Mouse (Mus musculus): ENCODE measurements around the gene Arsg.
"Not testable (repeated sequence)": the region's sequence is repeated elsewhere in the genome, so short reads cannot be mapped to it uniquely, and the experiment has no call there.

Arsg gene

DNA sequence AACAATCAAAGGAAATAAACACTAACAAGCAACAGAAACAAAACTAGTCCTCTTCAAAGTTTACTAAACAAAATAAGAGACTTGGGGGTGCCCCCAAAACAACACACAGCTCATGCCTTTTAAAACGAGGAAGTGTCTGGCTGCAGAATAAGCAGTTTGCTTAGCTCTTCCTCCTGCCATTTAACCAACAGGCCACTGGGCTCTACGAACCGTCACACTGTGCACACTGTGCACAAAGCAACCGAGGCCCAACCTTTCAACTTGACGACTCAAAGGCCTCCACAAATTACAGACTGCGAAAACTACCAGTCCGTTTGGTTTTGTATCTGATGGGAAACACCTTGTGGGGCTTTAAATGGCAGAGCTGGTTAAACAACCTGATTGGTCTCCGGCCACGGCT, 3.0 kb upstream of the Arsg start:
- DNase-seq = no peak

DNA sequence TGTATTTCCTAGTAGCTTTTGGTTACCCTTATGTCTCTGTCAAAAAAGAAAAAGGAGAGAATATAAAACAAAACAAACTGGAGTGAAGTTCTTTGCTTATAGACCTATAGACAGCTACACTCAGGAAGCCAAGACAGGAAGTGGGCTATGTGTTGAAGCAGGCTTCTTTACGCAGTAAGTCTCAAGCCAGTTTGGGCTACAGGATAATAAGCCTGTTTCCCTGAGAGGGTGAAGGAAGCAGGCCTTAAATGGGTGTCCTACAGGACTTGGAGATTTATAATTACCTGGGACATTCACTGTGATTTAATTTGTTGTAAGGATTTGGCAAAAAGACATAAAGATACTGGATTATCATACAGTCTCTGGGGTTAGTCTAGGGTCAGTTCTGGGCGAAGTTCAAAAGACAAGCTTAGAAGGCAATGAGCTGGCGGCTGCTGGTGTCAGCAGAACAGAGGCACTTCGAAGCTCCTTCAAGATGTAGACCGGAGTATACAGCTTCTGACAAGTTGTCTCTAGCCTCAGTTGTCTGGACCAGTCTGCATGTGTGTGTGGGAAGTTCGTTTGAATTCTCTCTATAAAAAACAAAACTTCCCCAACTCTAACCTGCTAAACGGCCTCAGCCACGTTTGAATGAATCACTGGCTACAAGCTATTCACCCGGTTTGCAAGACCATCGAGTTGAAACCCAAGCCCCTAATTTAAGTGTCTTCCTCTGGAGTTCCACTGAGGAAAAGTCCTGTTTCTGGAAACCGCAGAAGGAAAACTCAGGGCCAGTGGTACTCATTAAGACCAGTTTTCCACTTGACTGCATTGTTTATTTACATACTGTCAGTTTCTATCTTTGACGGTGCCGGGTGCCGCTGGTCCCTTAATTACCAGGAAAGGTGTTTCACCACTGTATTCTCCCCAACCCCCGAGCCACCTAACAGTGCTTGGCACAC, 2.0 kb upstream of the Arsg start:
- peak; percentile 45 to 70 for DNase-seq

DNA sequence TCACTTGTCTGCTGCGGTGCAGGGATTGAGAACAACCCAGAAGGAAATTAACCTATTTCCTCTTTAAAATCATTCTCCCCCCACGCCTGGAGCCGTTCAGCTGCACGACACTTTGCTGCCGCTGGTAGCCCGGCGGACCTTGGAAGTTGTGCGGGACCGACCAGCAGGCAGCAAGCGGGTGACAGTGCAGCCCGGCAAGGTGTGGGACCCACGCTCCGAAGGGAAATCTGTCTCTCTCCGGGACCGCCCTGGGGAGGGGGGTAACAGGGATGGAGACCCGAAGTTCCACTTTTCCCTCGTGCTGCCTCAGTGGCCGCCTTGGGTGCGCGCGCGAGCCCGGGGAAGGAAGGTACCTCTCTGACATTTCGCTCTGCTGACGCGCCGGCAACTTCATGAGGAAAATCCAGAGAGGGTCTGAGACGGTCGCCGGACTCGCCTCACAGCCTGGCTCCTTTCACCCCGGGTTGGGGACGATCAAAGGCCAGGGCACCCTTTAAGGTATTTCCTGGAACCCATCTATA, 943 bp upstream of the Arsg start:
- peak; percentile 37 to 45 for DNase-seq

DNA sequence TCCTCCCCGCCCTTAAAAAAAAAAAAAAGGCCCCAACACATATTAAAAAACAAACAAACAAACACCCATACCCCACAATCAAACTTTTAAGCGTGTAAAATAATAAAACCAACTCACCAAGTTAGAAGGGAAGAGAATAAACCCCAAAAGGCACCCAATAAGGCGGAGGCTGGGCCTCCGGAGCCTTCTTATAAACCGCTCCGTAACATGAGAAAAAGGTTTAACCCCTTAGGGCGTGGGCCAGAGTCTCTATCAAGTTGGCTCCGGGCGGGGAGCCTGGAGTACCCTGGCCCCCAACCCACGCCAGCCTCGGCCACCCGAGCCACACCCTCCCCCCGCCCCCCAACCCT, 378 bp upstream of the Arsg start:
- no peak for DNase-seq

GRCm38 (mm10) chr11:109474086-109474742, 1.0 kb downstream of the Arsg start:
- DNase-seq = no peak

GRCm38 (mm10) chr11:109474836-109475235, 1.7 kb downstream of the Arsg start:
- DNase-seq = no peak

GRCm38 (mm10) chr11:109475717-109476116, 2.5 kb downstream of the Arsg start:
- no peak for DNase-seq

DNA sequence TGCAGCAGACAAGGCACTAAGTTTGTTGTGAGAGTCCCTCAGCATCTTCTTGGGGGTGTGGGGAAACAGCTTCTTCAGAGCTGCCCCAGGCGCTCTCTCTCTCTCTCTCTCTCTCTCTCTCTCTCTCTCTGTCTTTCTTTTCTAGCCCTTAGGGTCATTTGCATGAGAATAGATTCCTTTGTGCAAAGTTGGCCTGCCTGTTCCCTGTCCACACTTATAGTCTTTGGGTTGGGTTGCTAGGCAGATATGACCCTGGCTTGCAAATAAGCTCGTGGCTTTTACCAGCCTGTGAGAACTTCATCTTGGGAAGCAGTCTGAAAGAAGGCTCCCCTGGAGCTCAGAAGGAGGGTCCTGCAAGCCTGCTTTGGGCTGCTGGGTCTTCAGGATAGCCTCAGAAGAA, 3.1 kb downstream of the Arsg start:
- DNase-seq = no peak

GRCm38 (mm10) chr11:109476653-109477052, 3.5 kb downstream of the Arsg start:
- no peak for DNase-seq

DNA sequence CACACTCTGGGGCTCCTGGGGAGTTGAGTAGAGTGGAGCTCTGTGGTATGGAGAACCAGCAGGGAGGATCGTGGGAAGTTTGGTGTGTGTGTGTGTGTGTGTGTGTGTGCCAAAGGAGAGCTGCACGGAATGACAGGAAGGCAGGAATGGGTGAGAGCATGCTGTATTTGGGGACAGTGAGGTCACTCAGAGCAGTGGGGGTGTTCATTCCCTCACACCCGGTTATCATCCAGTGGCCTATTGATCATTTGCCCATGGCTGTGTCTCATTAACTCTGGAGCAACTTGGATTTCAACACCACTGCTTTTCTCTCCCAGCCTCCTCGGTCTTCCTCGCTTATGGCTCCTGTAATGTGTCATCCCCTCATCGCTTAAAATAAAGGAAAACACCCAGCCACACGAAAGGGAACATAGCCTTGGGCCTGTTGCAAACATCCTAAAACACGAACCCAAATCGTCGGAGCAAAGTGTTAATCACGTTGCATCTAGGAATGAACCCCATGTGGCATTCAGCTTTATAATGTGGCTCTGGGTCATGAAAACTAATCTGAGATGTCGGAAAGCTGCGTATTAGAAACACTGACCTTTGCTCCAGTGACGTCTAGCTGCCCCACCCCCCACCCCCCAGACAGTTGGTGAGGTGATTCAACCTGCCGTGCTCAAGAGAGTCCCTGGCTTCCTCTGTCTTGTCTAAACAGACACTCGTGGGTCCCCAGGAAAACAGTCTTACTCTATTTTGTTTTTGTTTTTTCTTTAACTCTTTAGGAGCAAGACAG, 4.6 kb downstream of the Arsg start:
- no peak for DNase-seq

- DNase-seq = no peak
Observed at GRCm38 (mm10) chr11:109479575-109480285, 6.6 kb downstream of the Arsg start.

- DNase-seq = no peak
Observed at GRCm38 (mm10) chr11:109480440-109480839, 7.3 kb downstream of the Arsg start.

DNA sequence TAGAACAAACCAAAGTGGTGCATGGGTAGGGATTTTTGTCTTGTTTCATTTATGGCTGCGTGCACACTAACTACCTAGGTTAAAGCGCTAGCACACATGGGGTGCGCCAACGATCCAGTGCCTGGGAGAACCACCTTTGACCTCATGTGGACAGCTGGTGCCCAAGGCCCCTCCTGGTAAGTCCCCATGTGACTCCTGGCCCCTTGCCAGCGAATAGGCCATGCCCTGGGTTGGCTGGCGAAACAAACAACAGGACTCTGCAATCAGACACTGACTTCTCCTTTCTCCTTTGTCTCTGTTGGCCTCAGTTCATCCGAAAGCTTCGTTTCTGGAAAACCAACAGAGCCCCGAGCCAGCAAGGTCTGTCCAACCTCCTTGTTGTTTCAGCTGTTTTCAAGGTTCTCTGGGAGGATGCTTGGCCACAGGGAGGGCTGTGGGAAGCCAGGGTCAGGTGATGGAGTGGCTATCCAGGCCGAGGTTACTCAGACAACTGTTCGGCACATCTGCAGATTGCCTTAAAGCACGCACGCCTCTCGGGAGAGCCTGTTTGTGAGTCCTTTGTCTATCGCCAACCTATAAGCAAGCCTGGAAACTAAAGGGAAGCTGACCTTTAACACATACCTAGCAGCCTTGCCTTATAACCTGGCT, 12.3 kb downstream of the Arsg start:
- peak; percentile 93 to 95 for DNase-seq

DNA sequence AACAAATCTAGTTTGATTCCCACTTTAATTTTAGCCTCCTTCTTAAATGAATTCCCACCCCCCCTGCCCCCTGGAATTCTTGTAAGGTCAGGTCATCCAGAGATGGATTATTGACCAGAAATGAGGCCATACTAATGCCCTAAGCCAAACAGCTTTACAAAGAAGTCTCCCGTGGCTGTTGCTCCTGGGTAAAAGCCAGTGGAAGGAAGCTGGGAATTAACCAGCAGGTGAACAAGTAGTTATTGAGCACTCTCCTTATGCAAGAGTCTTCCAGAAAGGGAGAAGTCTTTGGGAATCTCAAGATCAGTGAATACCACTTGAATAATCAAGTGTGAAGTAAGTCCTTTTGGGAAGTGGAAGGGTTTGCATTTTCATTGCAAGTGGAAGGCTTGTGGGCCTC, 13.9 kb downstream of the Arsg start:
- DNase-seq = no peak

DNA sequence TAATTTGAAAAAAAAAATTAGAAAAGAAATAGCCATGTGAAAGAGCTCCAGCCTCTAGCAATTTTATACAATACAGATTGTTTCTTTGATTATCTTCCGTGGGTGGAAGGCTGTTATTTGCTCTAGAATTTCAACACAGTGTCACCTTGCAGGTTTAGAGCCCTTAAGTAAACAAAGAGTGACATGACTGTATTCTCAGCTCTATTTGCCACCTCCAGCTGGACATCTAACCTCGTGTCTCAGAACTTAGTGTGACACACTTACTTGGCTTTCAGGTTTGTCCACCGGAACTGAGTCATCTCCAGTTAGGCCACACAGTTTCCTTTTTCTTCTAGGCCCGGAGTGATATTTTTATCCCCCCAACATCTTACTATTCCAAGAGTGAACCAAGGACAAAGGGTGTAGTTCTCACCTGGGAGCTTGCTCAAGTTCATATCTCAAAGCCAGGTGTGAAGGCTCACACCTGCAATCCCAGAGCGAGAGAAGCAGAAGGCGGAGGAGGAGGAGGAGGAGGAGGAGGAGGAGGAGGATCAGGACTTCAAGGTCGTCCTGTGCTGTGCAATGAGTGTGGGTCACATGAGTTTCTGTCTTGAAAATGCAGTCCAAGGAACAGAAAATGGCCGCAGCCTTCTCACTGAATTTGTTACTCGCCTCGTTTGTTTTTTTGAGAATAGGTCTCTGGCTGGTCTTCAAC, 15.0 kb downstream of the Arsg start:
- DNase-seq = no peak

GRCm38 (mm10) chr11:109489763-109490162, 16.6 kb downstream of the Arsg start:
- DNase-seq = no peak

- DNase-seq = no peak
Observed at GRCm38 (mm10) chr11:109491844-109492243, 18.7 kb downstream of the Arsg start.

- DNase-seq = not testable (repeated sequence)
Observed at GRCm38 (mm10) chr11:109492847-109493464, 19.8 kb downstream of the Arsg start.

- DNase-seq = peak; percentile 69 to 88
Observed at GRCm38 (mm10) chr11:109494890-109495770, 22.0 kb downstream of the Arsg start.

All from kidney, postnatal 25 days (tissue).